Mouse (Mus musculus) intestine, embryonic 16.5 days (tissue): ENCODE results near the gene Csnka2ip. TPM values are rescaled to one million over a fixed set of nuclear protein-coding genes. Genes with fewer than 3 reads are reported as not detected.

Source experiments
- ATAC-seq: fragments of 200-750 bp; cut with Nextera tagmentation; 2 replicates; pipeline ENCODE4 v1.8.0; 2017; ENCODE audit warnings: moderate TSS enrichment, moderate library complexity
- H3K27ac ChIP-seq: fragments of 300-500 bp; sonication (generic); 2 replicates; pipeline ENCODE4 v1.5.1; 2014; ENCODE audit warnings: mild to moderate bottlenecking, low read length
- H3K27me3 ChIP-seq: fragments of 300-500 bp; sonication (generic); replicated peaks from 2 replicates; pipeline ENCODE4 v1.6.1; 2014; ENCODE audit warnings: low read length, control low read depth, mixed read lengths; ENCODE audit not compliant: control insufficient read depth, insufficient read depth
- H3K36me3 ChIP-seq: fragments of 300-500 bp; sonication (generic); 2 replicates; pipeline ENCODE4 v1.6.1; 2014; ENCODE audit warnings: low read length, control low read depth; ENCODE audit not compliant: control insufficient read depth, insufficient read depth
- H3K4me1 ChIP-seq: fragments of 300-500 bp; sonication (generic); 2 replicates; pipeline ENCODE4 v1.6.1; 2014; ENCODE audit warnings: low read length, control low read depth, mixed read lengths; ENCODE audit not compliant: control insufficient read depth, insufficient read depth
- H3K4me2 ChIP-seq: fragments of 300-500 bp; sonication (generic); 2 replicates; pipeline ENCODE4 v1.6.1; 2014; ENCODE audit warnings: low read depth, low read length, control low read depth
- H3K4me3 ChIP-seq: fragments of 300-500 bp; sonication (generic); 2 replicates; pipeline ENCODE4 v1.5.1; 2014; ENCODE audit warnings: mild to moderate bottlenecking, low read length
- H3K9ac ChIP-seq: fragments of 300-500 bp; sonication (generic); 2 replicates; pipeline ENCODE4 v1.6.1; 2014; ENCODE audit warnings: low read depth, low read length
- H3K9me3 ChIP-seq: fragments of 300-500 bp; sonication (generic); 2 replicates; pipeline ENCODE4 v1.6.1; 2016; ENCODE audit warnings: low read length, control low read depth; ENCODE audit not compliant: control insufficient read depth
- WGBS: fragments of 180-500 bp; shearing (Covaris S2); extraction: QIAGEN DNeasy Blood & Tissue Kit; methylation state at CpG from one replicate; pipeline ENCODE4 v1.1.7; 2014; 5-methylcytosine and 5-hydroxymethylcytosine counted together
- polyA plus RNA-seq: library from polyadenylated mRNA; unstranded; fragments of >200 nt; fragmentation: Nextera tagmentation; extraction: Ambion mirVana; gene quantifications from 2 replicates; pipeline ENCODE4 v1.2.1, GENCODE M21; 2015

Csnka2ip gene
- polyA plus RNA-seq: not detected in 2 replicates

- ATAC-seq: no peak
- 91% methylated on average over 1 of the region's 1 CpGs for WGBS
- Histone ChIP-seq H3K36me3 (no peaks in the 10 kb centered on the region), H3K27me3 (no peaks in the 10 kb centered on the region), H3K27ac (no peak within 1 kb of the TSS), H3K4me2 (no peak within 1 kb of the TSS), H3K9me3 (no peaks in the 10 kb centered on the region), H3K4me1 (no peaks in the 10 kb centered on the region), H3K9ac (no peak within 1 kb of the TSS), H3K4me3 (no peak within 1 kb of the TSS)
Observed at GRCm38 (mm10) chr16:64602308-64602707, at the start of gene Csnka2ip. Gene Csnka2ip (minus strand): TSS chr16:64602408.

- 71% methylated on average over 13 of the region's 13 CpGs for WGBS
- no peaks in the 10 kb centered on the region for H3K9me3 ChIP-seq
- no peak overlapping the region for H3K4me3 ChIP-seq
- H3K4me1 ChIP-seq: no peaks in the 10 kb centered on the region
- ATAC-seq: no peak
- H3K27ac ChIP-seq: no peak overlapping the region
- no peak overlapping the region for H3K9ac ChIP-seq
- H3K36me3 ChIP-seq: no peaks in the 10 kb centered on the region
- H3K4me2 ChIP-seq: no peak overlapping the region
- no peaks in the 10 kb centered on the region for H3K27me3 ChIP-seq
Observed at GRCm38 (mm10) chr16:64649594-64650290, 47.5 kb upstream of the Csnka2ip start.

- H3K4me3 ChIP-seq: no peak overlapping the region
- H3K9ac ChIP-seq: no peak overlapping the region
- H3K36me3 ChIP-seq: no peaks in the 10 kb centered on the region
- no peaks in the 10 kb centered on the region for H3K4me1 ChIP-seq
- ATAC-seq: no peak
- 90% methylated on average over 2 of the region's 2 CpGs for WGBS
- H3K4me2 ChIP-seq: no peak overlapping the region
- H3K27me3 ChIP-seq: no peaks in the 10 kb centered on the region
- no peaks in the 10 kb centered on the region for H3K9me3 ChIP-seq
- H3K27ac ChIP-seq: no peak overlapping the region
Observed at GRCm38 (mm10) chr16:64647771-64648170, 45.6 kb upstream of the Csnka2ip start.

- ATAC-seq: no peak
- WGBS: 70% methylated on average over 1 of the region's 1 CpGs
- no peak overlapping the region for H3K4me2 ChIP-seq
Observed at GRCm38 (mm10) chr16:64635110-64635509, 32.9 kb upstream of the Csnka2ip start.

GRCm38 (mm10) chr16:64620116-64620515 lies 17.9 kb upstream of the Csnka2ip start:
- ATAC-seq: no peak
- H3K4me3 ChIP-seq: no peak overlapping the region
- WGBS: 85% methylated on average over 6 of the region's 6 CpGs

More at GRCm38 (mm10) chr16:64635110-64635509, 32.9 kb upstream of the Csnka2ip start:
- Histone ChIP-seq H3K4me3 (no peak overlapping the region), H3K9ac (no peak overlapping the region), H3K27me3 (no peaks in the 10 kb centered on the region), H3K4me1 (no peaks in the 10 kb centered on the region), H3K9me3 (no peaks in the 10 kb centered on the region), H3K27ac (no peak overlapping the region), H3K36me3 (no peaks in the 10 kb centered on the region)

GRCm38 (mm10) chr16:64614648-64615047 lies 12.4 kb upstream of the Csnka2ip start:
- no peak for ATAC-seq
- WGBS: 69% methylated on average over 3 of the region's 3 CpGs

More at GRCm38 (mm10) chr16:64620116-64620515, 17.9 kb upstream of the Csnka2ip start:
- no peaks in the 10 kb centered on the region for H3K4me1 ChIP-seq
- H3K9ac ChIP-seq: no peak overlapping the region
- no peak overlapping the region for H3K4me2 ChIP-seq
- H3K27me3 ChIP-seq: no peaks in the 10 kb centered on the region
- H3K9me3 ChIP-seq: no peaks in the 10 kb centered on the region
- no peak overlapping the region for H3K27ac ChIP-seq
- no peaks in the 10 kb centered on the region for H3K36me3 ChIP-seq

GRCm38 (mm10) chr16:64607793-64608192 lies 5.6 kb upstream of the Csnka2ip start:
- Histone ChIP-seq H3K9ac (no peak overlapping the region), H3K4me2 (no peak overlapping the region), H3K4me3 (no peak overlapping the region), H3K27ac (no peak overlapping the region), H3K9me3 (no peaks in the 10 kb centered on the region), H3K4me1 (no peaks in the 10 kb centered on the region), H3K27me3 (no peaks in the 10 kb centered on the region), H3K36me3 (no peaks in the 10 kb centered on the region)
- WGBS: 77% methylated on average over 1 of the region's 1 CpGs
- no peak for ATAC-seq

More at GRCm38 (mm10) chr16:64614648-64615047, 12.4 kb upstream of the Csnka2ip start:
- Histone ChIP-seq H3K27ac (no peak overlapping the region), H3K4me1 (no peaks in the 10 kb centered on the region), H3K27me3 (no peaks in the 10 kb centered on the region), H3K4me2 (no peak overlapping the region), H3K9ac (no peak overlapping the region), H3K36me3 (no peaks in the 10 kb centered on the region), H3K4me3 (no peak overlapping the region), H3K9me3 (no peaks in the 10 kb centered on the region)

GRCm38 (mm10) chr16:64586825-64587224 lies 15.4 kb downstream of the Csnka2ip start:
- WGBS: 68% methylated on average over 2 of the region's 2 CpGs
- H3K36me3 ChIP-seq: no peaks in the 10 kb centered on the region

GRCm38 (mm10) chr16:64586262-64586619 lies 16.0 kb downstream of the Csnka2ip start:
- H3K9me3 ChIP-seq: no peaks in the 10 kb centered on the region
- no peak overlapping the region for H3K4me3 ChIP-seq
- no peaks in the 10 kb centered on the region for H3K36me3 ChIP-seq
- no peak overlapping the region for H3K9ac ChIP-seq
- ATAC-seq: no peak
- H3K27me3 ChIP-seq: no peaks in the 10 kb centered on the region
- WGBS: 58% methylated on average over 4 of the region's 4 CpGs
- peak overlapping the region; percentile 41; the same call in 1 of the 2 replicates for H3K27ac ChIP-seq
- no peaks in the 10 kb centered on the region for H3K4me1 ChIP-seq
- no peak overlapping the region for H3K4me2 ChIP-seq

More at GRCm38 (mm10) chr16:64586825-64587224, 15.4 kb downstream of the Csnka2ip start:
- H3K4me2 ChIP-seq: no peak overlapping the region
- no peaks in the 10 kb centered on the region for H3K4me1 ChIP-seq
- H3K27ac ChIP-seq: no peak overlapping the region
- H3K27me3 ChIP-seq: no peaks in the 10 kb centered on the region
- no peak overlapping the region for H3K4me3 ChIP-seq
- H3K9me3 ChIP-seq: no peaks in the 10 kb centered on the region
- no peak overlapping the region for H3K9ac ChIP-seq
- ATAC-seq: no peak
